Comparison of ENCODE assay signal across 8 mouse cellular contexts in genomic region chr2:165873777-165874176, GRCm38 (mm10). TPM values are rescaled to one million over a fixed set of nuclear protein-coding genes. Genes with fewer than 3 reads are reported as not detected.
DNase-seq lines count a peak whose midpoint lies in the region; ATAC-seq and TF ChIP-seq lines count a peak whose summit lies in the region.

No protein-coding gene starts in this region.

- TF ChIP-seq POLR2A in lung, adult 2 months (IDR thresholded peaks at IDR 0.05; ENCODE audit: borderline replicate concordance, extremely low read depth, low read depth, low read length) = no peak

- H3K9ac ChIP-seq in forebrain, embryonic 13.5 days = no peak overlapping the region
- no peak overlapping the region for H3K9ac ChIP-seq in forebrain, embryonic 14.5 days (ENCODE audit: low read length)
- H3K9ac ChIP-seq in lung, embryonic 16.5 days (ENCODE audit: low read length) = no peak overlapping the region
- H3K9ac ChIP-seq in intestine, embryonic 15.5 days = no peak overlapping the region
- H3K9ac ChIP-seq in stomach, embryonic 14.5 days (replicated peaks; ENCODE audit: low read depth, low read length) = no peak overlapping the region

- no peaks in the 10 kb centered on the region for H3K9me3 ChIP-seq in forebrain, embryonic 13.5 days (replicated peaks)
- no peaks in the 10 kb centered on the region for H3K9me3 ChIP-seq in forebrain, embryonic 14.5 days (replicated peaks; ENCODE audit: control insufficient read depth, low read length)
- no peaks in the 10 kb centered on the region for H3K9me3 ChIP-seq in lung, embryonic 16.5 days (ENCODE audit: control insufficient read depth, low read length)
- H3K9me3 ChIP-seq in intestine, embryonic 15.5 days = no peaks in the 10 kb centered on the region
- H3K9me3 ChIP-seq in stomach, embryonic 14.5 days (ENCODE audit: control insufficient read depth, low read depth, low read length) = no peaks in the 10 kb centered on the region

- DNase-seq in forebrain, embryonic 14.5 days (ENCODE audit: low spot score) = no peak
- DNase-seq in lung, adult 2 months = no peak
- no peak for DNase-seq in frontal cortex, postnatal 14 days (ENCODE audit: low spot score in 2 of 2)
- DNase-seq in Muller cell, postnatal 12 days (ENCODE audit: inconsistent ontology term) = no peak

- H3K4me1 ChIP-seq in forebrain, embryonic 13.5 days = peaks cover 69% of the 10 kb centered on the region
- H3K4me1 ChIP-seq in forebrain, embryonic 14.5 days (ENCODE audit: control insufficient read depth, insufficient read depth, low read length) = peaks cover 45% of the 10 kb centered on the region
- peaks cover 70% of the 10 kb centered on the region for H3K4me1 ChIP-seq in lung, embryonic 16.5 days (replicated peaks; ENCODE audit: control insufficient read depth, insufficient read depth, low read length)
- peaks cover 40% of the 10 kb centered on the region for H3K4me1 ChIP-seq in lung, adult 2 months (ENCODE audit: control insufficient read depth, insufficient read depth, low read length)
- peaks cover 70% of the 10 kb centered on the region for H3K4me1 ChIP-seq in intestine, embryonic 15.5 days (replicated peaks)
- peaks cover 61% of the 10 kb centered on the region for H3K4me1 ChIP-seq in stomach, embryonic 14.5 days (ENCODE audit: control insufficient read depth, insufficient read depth, low read length)

- no peaks in the 10 kb centered on the region for H3K27me3 ChIP-seq in forebrain, embryonic 13.5 days
- H3K27me3 ChIP-seq in forebrain, embryonic 14.5 days (replicated peaks; ENCODE audit: control insufficient read depth, insufficient read depth, low read length) = no peaks in the 10 kb centered on the region
- H3K27me3 ChIP-seq in lung, embryonic 16.5 days (ENCODE audit: control insufficient read depth, insufficient read depth, low read depth, low read length) = no peaks in the 10 kb centered on the region
- H3K27me3 ChIP-seq in intestine, embryonic 15.5 days (replicated peaks) = no peaks in the 10 kb centered on the region
- H3K27me3 ChIP-seq in stomach, embryonic 14.5 days (ENCODE audit: control insufficient read depth, insufficient read depth, low read length) = no peaks in the 10 kb centered on the region

- 75% methylated on average over 3 of the region's 3 CpGs for WGBS in forebrain, embryonic 13.5 days
- 68% methylated on average over 3 of the region's 3 CpGs for WGBS in forebrain, embryonic 14.5 days
- 39% methylated on average over 3 of the region's 3 CpGs for WGBS in lung, embryonic 16.5 days
- 30% methylated on average over 3 of the region's 3 CpGs for WGBS in lung, adult 2 months
- 69% methylated on average over 3 of the region's 3 CpGs for WGBS in intestine, embryonic 15.5 days
- 60% methylated on average over 3 of the region's 3 CpGs for WGBS in stomach, embryonic 14.5 days

- ATAC-seq in forebrain, embryonic 13.5 days = no peak
- no peak for ATAC-seq in forebrain, embryonic 14.5 days
- peak; percentile 47 for ATAC-seq in lung, embryonic 16.5 days (ENCODE audit: low read depth)
- no peak for ATAC-seq in intestine, embryonic 15.5 days
- ATAC-seq in stomach, embryonic 14.5 days (ENCODE audit: insufficient number of reproducible peaks, insufficient read depth, low FRiP score, low read depth) = no peak

- no peak overlapping the region for H3K4me2 ChIP-seq in forebrain, embryonic 13.5 days
- H3K4me2 ChIP-seq in forebrain, embryonic 14.5 days (ENCODE audit: low read length) = no peak overlapping the region
- H3K4me2 ChIP-seq in lung, embryonic 16.5 days (ENCODE audit: low read depth, low read length) = no peak overlapping the region
- no peak overlapping the region for H3K4me2 ChIP-seq in intestine, embryonic 15.5 days (replicated peaks)
- H3K4me2 ChIP-seq in stomach, embryonic 14.5 days (replicated peaks; ENCODE audit: low read depth, low read length) = no peak overlapping the region

- peak overlapping the region; percentile 85 for H3K27ac ChIP-seq in forebrain, embryonic 13.5 days
- no peak overlapping the region for H3K27ac ChIP-seq in forebrain, embryonic 14.5 days (ENCODE audit: low read depth, low read length)
- peak overlapping the region; percentile 95 for H3K27ac ChIP-seq in lung, embryonic 16.5 days (ENCODE audit: low read length)
- H3K27ac ChIP-seq in intestine, embryonic 15.5 days = peak overlapping the region; percentile 92
- peak overlapping the region; percentile 87; the same call in 1 of the 2 replicates for H3K27ac ChIP-seq in stomach, embryonic 14.5 days (ENCODE audit: low read length)

- TF ChIP-seq CTCF in lung, adult 2 months (IDR thresholded peaks at IDR 0.05; ENCODE audit: insufficient read depth, low read length) = no peak

- peaks cover 43% of the 10 kb centered on the region for H3K36me3 ChIP-seq in forebrain, embryonic 13.5 days (ENCODE audit: poor library complexity, severe bottlenecking)
- H3K36me3 ChIP-seq in forebrain, embryonic 14.5 days (ENCODE audit: control insufficient read depth, insufficient read depth, low read length) = peaks cover 39% of the 10 kb centered on the region
- peaks cover 3% of the 10 kb centered on the region; the same call in 1 of the 2 replicates for H3K36me3 ChIP-seq in lung, embryonic 16.5 days (ENCODE audit: control insufficient read depth, insufficient read depth, low read length)
- 0 out of 2 replicates have a peak, but pooled peaks cover 2% of the 10 kb centered on the region for H3K36me3 ChIP-seq in intestine, embryonic 15.5 days
- H3K36me3 ChIP-seq in stomach, embryonic 14.5 days (ENCODE audit: control insufficient read depth, insufficient read depth, low read length) = peaks cover 29% of the 10 kb centered on the region; the same call in 1 of the 2 replicates

- no peak overlapping the region for H3K4me3 ChIP-seq in forebrain, embryonic 13.5 days
- H3K4me3 ChIP-seq in forebrain, embryonic 14.5 days (ENCODE audit: low read depth, low read length) = no peak overlapping the region
- no peak overlapping the region for H3K4me3 ChIP-seq in lung, embryonic 16.5 days (ENCODE audit: low read length)
- no peak overlapping the region for H3K4me3 ChIP-seq in lung, adult 2 months (replicated peaks; ENCODE audit: extremely low read depth, low read depth, low read length)
- H3K4me3 ChIP-seq in intestine, embryonic 15.5 days (replicated peaks) = no peak overlapping the region
- no peak overlapping the region for H3K4me3 ChIP-seq in stomach, embryonic 14.5 days (ENCODE audit: low read depth, low read length)

RNA-seq across cellular contexts. Expression of gene Zmynd8, which starts 25.0 kb away (rescaled TPM):
- polyA plus RNA-seq in forebrain, embryonic 13.5 days (2015; fragmentation: Nextera tagmentation; extraction: Ambion mirVana) = 73.3 and 85.4 TPM in 2 replicates
- polyA plus RNA-seq in forebrain, embryonic 14.5 days (2014; fragmentation: Nextera tagmentation; extraction: Ambion mirVana) = 43.3 and 58.0 TPM in 2 replicates
- 40.6 and 48.7 TPM in 2 replicates for polyA plus RNA-seq in lung, embryonic 16.5 days (2015; fragmentation: Nextera tagmentation; extraction: Ambion mirVana)
- polyA plus RNA-seq in lung, adult 2 months (2012; rRNA removed) = 25.3 and 29.8 TPM in 2 replicates
- 64.7 and 66.2 TPM in 2 replicates for polyA plus RNA-seq in intestine, embryonic 15.5 days (2015; fragmentation: Nextera tagmentation; extraction: Ambion mirVana)
- 53.1 and 57.6 TPM in 2 replicates for polyA plus RNA-seq in stomach, embryonic 14.5 days (2014; fragmentation: Nextera tagmentation; extraction: Ambion mirVana)
